Mouse (Mus musculus): ENCODE results near the gene Ucp1.

GRCm38 (mm10) chr8:83323056-83323455 lies 32.9 kb downstream of the Ucp1 start:
- peak; percentile 65 for TF ChIP-seq CTCF (IDR thresholded peaks at IDR 0.05; ENCODE audit: low read depth)
- TF ChIP-seq EP300 (IDR thresholded peaks at IDR 0.05; ENCODE audit: low read depth), result no peak

All from liver, embryonic 14.5 days (tissue).